Mouse (Mus musculus) intestine, embryonic 14.5 days (tissue): ENCODE data around the gene Tifa. TPM values are rescaled to one million over a fixed set of nuclear protein-coding genes. Genes with fewer than 3 reads are reported as not detected.
A peak's percentile ranks its signal among the peaks of the same experiment; 100 is the strongest.

ENCODE experiments used
- ATAC-seq: fragments of 200-750 bp; cut with Nextera tagmentation; replicated peaks from 2 replicates; pipeline ENCODE4 v1.8.0; 2017; ENCODE audit warnings: low read depth, moderate number of reproducible peaks, moderate TSS enrichment, moderate library complexity; ENCODE audit not compliant: low FRiP score, low TSS enrichment
- DNase-seq: peaks from one replicate; pipeline ENCODE4 v3.0.0-alpha.2; 2018; ENCODE audit warnings: low spot score
- H3K27ac ChIP-seq: fragments of 300-500 bp; sonication (generic); 2 replicates; pipeline ENCODE4 v1.5.1; 2014; ENCODE audit warnings: low read depth, mild to moderate bottlenecking, control low read depth
- H3K27me3 ChIP-seq: fragments of 300-500 bp; sonication (generic); replicated peaks from 2 replicates; pipeline ENCODE4 v1.6.1; 2014; ENCODE audit warnings: low read length, control low read depth; ENCODE audit not compliant: control insufficient read depth, insufficient read depth
- H3K36me3 ChIP-seq: fragments of 300-500 bp; sonication (generic); 2 replicates; pipeline ENCODE4 v1.6.1; 2014; ENCODE audit warnings: low read length, control low read depth; ENCODE audit not compliant: control insufficient read depth, insufficient read depth
- H3K4me1 ChIP-seq: fragments of 300-500 bp; sonication (generic); replicated peaks from 2 replicates; pipeline ENCODE4 v1.6.1; 2014; ENCODE audit warnings: low read length, control low read depth, mixed read lengths; ENCODE audit not compliant: control insufficient read depth, insufficient read depth
- H3K4me2 ChIP-seq: fragments of 300-500 bp; sonication (generic); 2 replicates; pipeline ENCODE4 v1.6.1; 2014; ENCODE audit warnings: low read length
- H3K4me3 ChIP-seq: fragments of 300-500 bp; sonication (generic); 2 replicates; pipeline ENCODE4 v1.5.1; 2014; ENCODE audit warnings: low read depth, low read length, control low read depth, mixed read lengths
- H3K9ac ChIP-seq: fragments of 300-500 bp; sonication (generic); 2 replicates; pipeline ENCODE4 v1.6.1; 2014; ENCODE audit warnings: mild to moderate bottlenecking, low read length
- H3K9me3 ChIP-seq: fragments of 300-500 bp; sonication (generic); 2 replicates; pipeline ENCODE4 v1.6.1; 2016; ENCODE audit warnings: low read length, control low read depth; ENCODE audit not compliant: control insufficient read depth
- WGBS: fragments of 180-500 bp; shearing (Covaris S2); extraction: QIAGEN DNeasy Blood & Tissue Kit; methylation state at CpG from one replicate; pipeline ENCODE4 v1.1.7; 2014; 5-methylcytosine and 5-hydroxymethylcytosine counted together
- polyA plus RNA-seq: library from polyadenylated mRNA; unstranded; fragments of >200 nt; fragmentation: Nextera tagmentation; extraction: Ambion mirVana; gene quantifications from 2 replicates; pipeline ENCODE4 v1.2.1, GENCODE M21; 2014

The Tifa gene
- polyA plus RNA-seq, 1 experiment from 2014 or later: 14.0 TPM

- peaks cover 26% of the 10 kb centered on the region for H3K36me3 ChIP-seq
- no peak for DNase-seq
- no peak overlapping the region for H3K4me2 ChIP-seq
- no peak for ATAC-seq
- H3K9ac ChIP-seq: no peak overlapping the region
- H3K27ac ChIP-seq: no peak overlapping the region
- WGBS: 84% methylated on average over 17 of the region's 17 CpGs
- H3K4me1 ChIP-seq: peaks cover 18% of the 10 kb centered on the region
- no peaks in the 10 kb centered on the region for H3K27me3 ChIP-seq
- H3K4me3 ChIP-seq: no peak overlapping the region
- H3K9me3 ChIP-seq: no peaks in the 10 kb centered on the region
Measured at GRCm38 (mm10) chr3:127823886-127824863, 34.6 kb downstream of the Tifa start.

GRCm38 (mm10) chr3:127826503-127826902 is 36.9 kb downstream of the Tifa start:
- Histone ChIP-seq H3K9me3 (no peaks in the 10 kb centered on the region), H3K27ac (peak overlapping the region; percentile 67; the same call in 1 of the 2 replicates), H3K4me3 (no peak overlapping the region), H3K36me3 (peaks cover 20% of the 10 kb centered on the region), H3K4me2 (peak overlapping the region; percentile 29; the same call in 1 of the 2 replicates), H3K4me1 (peaks cover 18% of the 10 kb centered on the region), H3K27me3 (no peaks in the 10 kb centered on the region), H3K9ac (no peak overlapping the region)
- ATAC-seq (no peak), DNase-seq (no peak)
- WGBS: 74% methylated on average over 7 of the region's 7 CpGs

- 23% methylated on average over 7 of the region's 7 CpGs for WGBS
- no peaks in the 10 kb centered on the region for H3K27me3 ChIP-seq
- H3K36me3 ChIP-seq: peaks cover 15% of the 10 kb centered on the region
- no peak overlapping the region for H3K4me3 ChIP-seq
- H3K27ac ChIP-seq: peak overlapping the region; percentile 67; the same call in 1 of the 2 replicates
- no peaks in the 10 kb centered on the region for H3K9me3 ChIP-seq
- no peak overlapping the region for H3K9ac ChIP-seq
- H3K4me1 ChIP-seq: peaks cover 18% of the 10 kb centered on the region
- ATAC-seq (peak; percentile 26; the same call in 1 of the 2 replicates), DNase-seq (peak; percentile 62)
- H3K4me2 ChIP-seq: peak overlapping the region; percentile 29; the same call in 1 of the 2 replicates
Measured at GRCm38 (mm10) chr3:127827123-127827522, 37.5 kb downstream of the Tifa start.

- H3K27ac ChIP-seq: no peak overlapping the region
- DNase-seq (no peak), ATAC-seq (no peak)
- WGBS: 76% methylated on average over 10 of the region's 10 CpGs
- no peak overlapping the region for H3K9ac ChIP-seq
- H3K9me3 ChIP-seq: no peaks in the 10 kb centered on the region
- peaks cover 18% of the 10 kb centered on the region for H3K4me1 ChIP-seq
- no peak overlapping the region for H3K4me2 ChIP-seq
- H3K4me3 ChIP-seq: no peak overlapping the region
- 0 out of 2 replicates have a peak, but pooled peaks cover 7% of the 10 kb centered on the region for H3K36me3 ChIP-seq
- no peaks in the 10 kb centered on the region for H3K27me3 ChIP-seq
Measured at GRCm38 (mm10) chr3:127830183-127830582, 40.6 kb downstream of the Tifa start.

DNA sequence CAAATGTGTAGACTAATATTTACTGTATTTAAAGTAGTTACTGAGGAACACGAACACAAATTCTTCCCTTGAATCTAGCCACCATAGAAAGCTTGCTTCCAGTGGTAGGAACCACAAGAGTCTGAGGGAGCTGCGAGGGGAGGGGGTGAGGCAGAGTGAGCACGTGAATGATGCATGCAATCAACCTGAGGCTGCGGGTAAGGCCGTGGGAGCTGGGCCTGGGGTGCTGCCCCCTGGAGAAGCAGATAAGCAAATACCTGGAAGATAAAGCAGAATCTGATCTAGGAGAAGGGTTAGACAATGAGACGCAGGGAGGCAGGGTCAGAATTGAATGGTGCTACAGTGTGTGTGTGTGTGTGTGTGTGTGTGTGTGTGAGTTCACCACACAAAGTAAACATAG is 41.5 kb downstream of the Tifa start:
- H3K9me3 ChIP-seq: no peaks in the 10 kb centered on the region
- H3K9ac ChIP-seq: no peak overlapping the region
- H3K36me3 ChIP-seq: 0 out of 2 replicates have a peak, but pooled peaks cover 7% of the 10 kb centered on the region
- no peak overlapping the region for H3K4me3 ChIP-seq
- H3K4me2 ChIP-seq: no peak overlapping the region
- peaks cover 24% of the 10 kb centered on the region for H3K4me1 ChIP-seq
- no peaks in the 10 kb centered on the region for H3K27me3 ChIP-seq
- 0 out of 2 replicates have a peak, but pooled peaks have one; percentile 36 for ATAC-seq
- no peak overlapping the region for H3K27ac ChIP-seq
- no peak for DNase-seq
- WGBS: 56% methylated on average over 6 of the region's 6 CpGs

GRCm38 (mm10) chr3:127834040-127834439 is 44.4 kb downstream of the Tifa start:
- WGBS: 79% methylated on average over 4 of the region's 4 CpGs
- DNase-seq (no peak), ATAC-seq (no peak)
- H3K4me1 ChIP-seq: peaks cover 20% of the 10 kb centered on the region
- no peaks in the 10 kb centered on the region for H3K27me3 ChIP-seq
- H3K27ac ChIP-seq: no peak overlapping the region
- H3K9ac ChIP-seq: no peak overlapping the region
- 0 out of 2 replicates have a peak, but pooled peaks cover 7% of the 10 kb centered on the region for H3K36me3 ChIP-seq
- no peak overlapping the region for H3K4me3 ChIP-seq
- H3K9me3 ChIP-seq: no peaks in the 10 kb centered on the region
- no peak overlapping the region for H3K4me2 ChIP-seq

DNA sequence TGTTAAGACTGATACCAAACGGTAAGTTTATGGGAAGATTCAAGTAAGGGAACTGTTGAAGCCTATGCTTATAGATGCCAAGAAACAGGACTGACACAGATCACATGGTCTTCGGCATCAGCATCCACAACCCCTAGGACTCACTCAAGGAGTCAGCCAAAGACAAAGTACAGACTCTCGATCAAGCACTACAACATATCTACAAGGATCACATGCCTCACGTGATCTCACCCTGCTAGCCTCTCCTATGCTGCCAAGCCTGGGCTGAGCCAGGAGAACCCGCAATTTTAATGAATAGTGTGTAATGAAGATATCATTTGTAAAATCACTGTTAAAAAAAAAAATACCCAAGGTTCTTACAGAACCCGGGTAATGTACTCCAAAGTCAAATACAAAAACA is 46.0 kb downstream of the Tifa start:
- ATAC-seq (no peak), DNase-seq (no peak)
- Histone ChIP-seq H3K4me2 (peak overlapping the region; percentile 77), H3K36me3 (0 out of 2 replicates have a peak, but pooled peaks cover 6% of the 10 kb centered on the region), H3K27ac (no peak overlapping the region), H3K9me3 (no peaks in the 10 kb centered on the region), H3K27me3 (no peaks in the 10 kb centered on the region), H3K9ac (no peak overlapping the region), H3K4me1 (peaks cover 20% of the 10 kb centered on the region), H3K4me3 (no peak overlapping the region)
- 80% methylated on average over 6 of the region's 6 CpGs for WGBS

GRCm38 (mm10) chr3:127836798-127837153 is 47.2 kb downstream of the Tifa start:
- peak overlapping the region; percentile 60 for H3K4me3 ChIP-seq
- H3K9me3 ChIP-seq: no peaks in the 10 kb centered on the region
- ATAC-seq: peak; percentile 61
- peak overlapping the region; percentile 77 for H3K4me2 ChIP-seq
- peak overlapping the region; percentile 70 for H3K27ac ChIP-seq
- H3K4me1 ChIP-seq: peaks cover 20% of the 10 kb centered on the region
- no peaks in the 10 kb centered on the region for H3K27me3 ChIP-seq
- 0% methylated on average over 5 of the region's 17 CpGs for WGBS
- H3K36me3 ChIP-seq: no peaks in the 10 kb centered on the region
- DNase-seq: no peak
- H3K9ac ChIP-seq: peak overlapping the region; percentile 51
